Mouse (Mus musculus) cerebral cortex, adult 2 months (tissue): ENCODE results near the gene Srarp.

ENCODE experiments used
- WGBS: fragments of 180-500 bp; shearing (Covaris S2); methylation state at CpG from one replicate; pipeline ENCODE4 v1.1.7; 2018; 5-methylcytosine and 5-hydroxymethylcytosine counted together

Gene Srarp

GRCm38 (mm10) chr4:141458236-141458635 is 22.3 kb upstream of the Srarp start:
- WGBS, result 62% methylated on average over 7 of the region's 7 CpGs

GRCm38 (mm10) chr4:141456193-141456938 is 20.5 kb upstream of the Srarp start:
- 95% methylated on average over 14 of the region's 14 CpGs for WGBS

GRCm38 (mm10) chr4:141455526-141455925 is 19.6 kb upstream of the Srarp start:
- WGBS, result 53% methylated on average over 4 of the region's 4 CpGs

GRCm38 (mm10) chr4:141454581-141455350 is 18.9 kb upstream of the Srarp start:
- WGBS, result 34% methylated on average over 14 of the region's 14 CpGs

- 92% methylated on average over 9 of the region's 9 CpGs for WGBS
Measured at GRCm38 (mm10) chr4:141451916-141452450, 16.1 kb upstream of the Srarp start.

GRCm38 (mm10) chr4:141451251-141451650 is 15.3 kb upstream of the Srarp start:
- WGBS, result 78% methylated on average over 2 of the region's 2 CpGs

- WGBS, result 36% methylated on average over 7 of the region's 7 CpGs
Measured at GRCm38 (mm10) chr4:141446211-141446610, 10.3 kb upstream of the Srarp start.

- 7% methylated on average over 14 of the region's 14 CpGs for WGBS
Measured at GRCm38 (mm10) chr4:141445328-141445720, 9.4 kb upstream of the Srarp start.

GRCm38 (mm10) chr4:141444451-141445327 is 8.8 kb upstream of the Srarp start, which contains the start of gene Zbtb17:
Gene Zbtb17, plus strand, starts transcription at chr4:141444654.
- under 1% methylated on average over 98 of the region's 102 CpGs for WGBS

- 47% methylated on average over 11 of the region's 11 CpGs for WGBS
Measured at GRCm38 (mm10) chr4:141443641-141444429, 7.9 kb upstream of the Srarp start.

GRCm38 (mm10) chr4:141439083-141439803 is 3.3 kb upstream of the Srarp start:
- 62% methylated on average over 12 of the region's 12 CpGs for WGBS

- WGBS, result 78% methylated on average over 18 of the region's 18 CpGs
Measured at GRCm38 (mm10) chr4:141433191-141433590, 2.7 kb downstream of the Srarp start.

- whole genome bisulfite sequencing, result 54% methylated on average over 14 of the region's 14 CpGs
Measured at GRCm38 (mm10) chr4:141432666-141433065, 3.2 kb downstream of the Srarp start.

GRCm38 (mm10) chr4:141430997-141431396 is 4.9 kb downstream of the Srarp start:
- 45% methylated on average over 9 of the region's 9 CpGs for WGBS

GRCm38 (mm10) chr4:141429847-141430246 is 6.1 kb downstream of the Srarp start:
- 61% methylated on average over 9 of the region's 9 CpGs for WGBS

- 84% methylated on average over 6 of the region's 6 CpGs for WGBS
Measured at GRCm38 (mm10) chr4:141429381-141429780, 6.5 kb downstream of the Srarp start.

- WGBS, result 82% methylated on average over 13 of the region's 13 CpGs
Measured at GRCm38 (mm10) chr4:141427921-141428320, 8.0 kb downstream of the Srarp start.

GRCm38 (mm10) chr4:141426796-141427745 is 8.8 kb downstream of the Srarp start:
- WGBS, result 61% methylated on average over 10 of the region's 10 CpGs
